Comparison of ENCODE assay signal across 9 mouse cellular contexts in genomic region chr14:118234541-118235210, GRCm38 (mm10). TPM values are rescaled to one million over a fixed set of nuclear protein-coding genes. Genes with fewer than 3 reads are reported as not detected.
DNase-seq lines count a peak whose midpoint lies in the region; ATAC-seq and TF ChIP-seq lines count a peak whose summit lies in the region.
"Had no signal": no experiment of that assay in that cellular context is flagged by ENCODE, and none has a peak within 500 bp of the region (broad histone marks: within the 10 kb centered on the region; RNA-seq: fewer than 3 reads in every experiment).

No protein-coding gene starts in this region.

- H3K4me3 ChIP-seq in layer of hippocampus, adult 2 months, result peak overlapping the region; percentile 59
- H3K4me3 ChIP-seq in bone marrow macrophage, adult 2 months (ENCODE audit: insufficient read depth, low read length), result peak overlapping the region; percentile 20; the same call in 1 of the 2 replicates
- H3K4me3 ChIP-seq in heart, postnatal 0 days (ENCODE audit: low read depth, low read length), result peak overlapping the region; percentile 59
- H3K4me3 ChIP-seq in liver, postnatal 0 days (ENCODE audit: low read depth, low read length), result peak overlapping the region; percentile 49

- intact Hi-C loops in left cerebral cortex, postnatal 36 days (cut with DNase I), result no loop called here
- intact Hi-C loops in left cerebral cortex, postnatal 10 days (cut with DNase I), result loop anchor here (5.0 kb wide), 2 partner anchors 88 to 358 kb away; no protein-coding TSS in a partner anchor

- no peak for TF ChIP-seq POLR2A in bone marrow macrophage, adult 2 months (IDR thresholded peaks at IDR 0.05; ENCODE audit: borderline replicate concordance, low read depth, low read length)

- H3K9ac ChIP-seq in heart, postnatal 0 days (replicated peaks; ENCODE audit: low read depth, low read length), result no peak overlapping the region
- no peak overlapping the region for H3K9ac ChIP-seq in liver, postnatal 0 days (replicated peaks)

- no peak for TF ChIP-seq EP300 in heart, postnatal 0 days (IDR thresholded peaks at IDR 0.05; ENCODE audit: low read depth)
- no peak for TF ChIP-seq EP300 in liver, postnatal 0 days (IDR thresholded peaks at IDR 0.05; ENCODE audit: low read depth)

- no peak for TF ChIP-seq CTCF in layer of hippocampus, adult 2 months (conservative IDR thresholded peaks at IDR 0.05)
- TF ChIP-seq CTCF in bone marrow macrophage, adult 2 months (IDR thresholded peaks at IDR 0.05; ENCODE audit: low read depth, low read length), result no peak
- no peak for TF ChIP-seq CTCF in heart, postnatal 0 days (IDR thresholded peaks at IDR 0.05; ENCODE audit: low read depth)
- no peak for TF ChIP-seq CTCF in liver, postnatal 0 days (IDR thresholded peaks at IDR 0.05; ENCODE audit: low read depth)

- peak overlapping the region; percentile 74 for H3K27ac ChIP-seq in layer of hippocampus, adult 2 months
- no peak overlapping the region for H3K27ac ChIP-seq in bone marrow macrophage, adult 2 months (ENCODE audit: insufficient read depth, low read depth, low read length)
- no peak overlapping the region for H3K27ac ChIP-seq in heart, postnatal 0 days (ENCODE audit: low read depth)
- no peak overlapping the region for H3K27ac ChIP-seq in liver, postnatal 0 days (ENCODE audit: low read depth)

- DNase-seq in layer of hippocampus, adult 2 months (ENCODE audit: low spot score in 2 of 2), result no peak
- DNase-seq in layer of hippocampus, adult 9-11 months, result no peak
- DNase-seq in heart, postnatal 0 days (ENCODE audit: low spot score), result no peak
- DNase-seq in liver, postnatal 0 days, result no peak
- peak; percentile 32 for DNase-seq in testis, postnatal 14 days (ENCODE audit: low spot score)
- no peak for DNase-seq in left cerebral cortex, postnatal 36 days (ENCODE audit: low spot score in 2 of 2)
- no peak for DNase-seq in left cerebral cortex, postnatal 10 days (ENCODE audit: extremely low spot score in 1 of 2, low spot score in 2 of 2)

- peaks cover 95% of the 10 kb centered on the region for H3K27me3 ChIP-seq in heart, postnatal 0 days (ENCODE audit: control insufficient read depth, insufficient read depth, low read length)
- peaks cover 95% of the 10 kb centered on the region for H3K27me3 ChIP-seq in liver, postnatal 0 days (ENCODE audit: insufficient read depth, low read length)

- H3K4me2 ChIP-seq in heart, postnatal 0 days (ENCODE audit: low read depth, low read length), result peak overlapping the region; percentile 85
- peak overlapping the region; percentile 79 for H3K4me2 ChIP-seq in liver, postnatal 0 days (ENCODE audit: low read depth, low read length)

- peaks cover 3% of the 10 kb centered on the region; the same call in 1 of the 2 replicates for H3K4me1 ChIP-seq in bone marrow macrophage, adult 2 months (ENCODE audit: control insufficient read depth, insufficient read depth, low read length)
- H3K4me1 ChIP-seq in heart, postnatal 0 days (ENCODE audit: control insufficient read depth, insufficient read depth), result peaks cover 12% of the 10 kb centered on the region
- H3K4me1 ChIP-seq in liver, postnatal 0 days (ENCODE audit: insufficient read depth), result peaks cover 22% of the 10 kb centered on the region; the same call in 1 of the 2 replicates

- WGBS in heart, postnatal 0 days, result 1% methylated on average over 79 of the region's 84 CpGs
- under 1% methylated on average over 72 of the region's 84 CpGs for WGBS in liver, postnatal 0 days (ENCODE audit: insufficient replicate concordance)

- H3K9me3 ChIP-seq in heart, postnatal 0 days (replicated peaks; ENCODE audit: control insufficient read depth, low read length), result no peaks in the 10 kb centered on the region
- no peaks in the 10 kb centered on the region for H3K9me3 ChIP-seq in liver, postnatal 0 days (ENCODE audit: low read length)

- 0 out of 2 replicates have a peak, but pooled peaks have one; percentile 14 for ATAC-seq in heart, postnatal 0 days (ENCODE audit: insufficient read depth, low read depth)
- no peak for ATAC-seq in liver, postnatal 0 days

- no peaks in the 10 kb centered on the region for H3K36me3 ChIP-seq in heart, postnatal 0 days (replicated peaks; ENCODE audit: control insufficient read depth, insufficient read depth, low read length)
- no peaks in the 10 kb centered on the region for H3K36me3 ChIP-seq in liver, postnatal 0 days (replicated peaks; ENCODE audit: insufficient read depth, low read length)

RNA-seq across cellular contexts. Expression of gene Sox21, which starts 2.2 kb away (rescaled TPM):
- total RNA-seq in layer of hippocampus, adult 2 months (2021), result 1 to 10 TPM; 7.6 to 9.7 TPM
- polyA plus RNA-seq in bone marrow macrophage, adult 2 months (2012; ENCODE audit: insufficient read depth, insufficient read length, missing spikeins), result not detected in 2 replicates
- not detected in 2 replicates for total RNA-seq in heart, postnatal 0 days (2014; rRNA removed; ENCODE audit: low replicate concordance)
- polyA plus RNA-seq in heart, postnatal 0 days (2015; fragmentation: Nextera tagmentation; extraction: Ambion mirVana), result not detected in 2 replicates
- polyA plus RNA-seq in liver, postnatal 0 days (2015; fragmentation: Nextera tagmentation; extraction: Ambion mirVana), result not detected in 2 replicates
- 10 to 100 TPM in 1 of 2 experiments, 1 to 10 TPM in 1; 7.9 to 11.2 TPM for total RNA-seq in left cerebral cortex, postnatal 36 days (2021)
- total RNA-seq in left cerebral cortex, postnatal 10 days (2021), result 1 to 10 TPM; 6.2 to 9.7 TPM

RNA-seq across cellular contexts. Expression of gene Gm9376, which starts 32.1 kb away (rescaled TPM):
- not detected for total RNA-seq in layer of hippocampus, adult 2 months (2021)
- polyA plus RNA-seq in bone marrow macrophage, adult 2 months (2012; ENCODE audit: insufficient read depth, insufficient read length, missing spikeins), result not detected in 2 replicates
- not detected in 2 replicates for total RNA-seq in heart, postnatal 0 days (2014; rRNA removed; ENCODE audit: low replicate concordance)
- polyA plus RNA-seq in heart, postnatal 0 days (2015; fragmentation: Nextera tagmentation; extraction: Ambion mirVana), result not detected in 2 replicates
- polyA plus RNA-seq in liver, postnatal 0 days (2015; fragmentation: Nextera tagmentation; extraction: Ambion mirVana), result not detected in 2 replicates
- not detected for total RNA-seq in left cerebral cortex, postnatal 36 days (2021)
- total RNA-seq in left cerebral cortex, postnatal 10 days (2021), result not detected
- total RNA-seq: layer of hippocampus, postnatal 10 days had no signal
